Mouse (Mus musculus) gastrocnemius, postnatal 10 days (tissue): Measurements from ENCODE around the gene Taf3. TPM values are rescaled to one million over a fixed set of nuclear protein-coding genes. Genes with fewer than 3 reads are reported as not detected.

Experiments
- DNase-seq: peaks from one replicate; pipeline ENCODE4 v3.0.0; 2021; ENCODE audit warnings: mixed read lengths
- total RNA-seq, 2 experiments: library from RNA; stranded (reverse); gene quantifications; 2 replicates each; pipeline ENCODE4 v1.2.3; 2021

Gene Taf3
- total RNA-seq, 2 experiments from 2014 or later, result 7.4 to 7.6 TPM

- DNase-seq, result no peak
Observed at GRCm38 (mm10) chr2:10014951-10015635, 33.3 kb downstream of the Taf3 start.

DNA sequence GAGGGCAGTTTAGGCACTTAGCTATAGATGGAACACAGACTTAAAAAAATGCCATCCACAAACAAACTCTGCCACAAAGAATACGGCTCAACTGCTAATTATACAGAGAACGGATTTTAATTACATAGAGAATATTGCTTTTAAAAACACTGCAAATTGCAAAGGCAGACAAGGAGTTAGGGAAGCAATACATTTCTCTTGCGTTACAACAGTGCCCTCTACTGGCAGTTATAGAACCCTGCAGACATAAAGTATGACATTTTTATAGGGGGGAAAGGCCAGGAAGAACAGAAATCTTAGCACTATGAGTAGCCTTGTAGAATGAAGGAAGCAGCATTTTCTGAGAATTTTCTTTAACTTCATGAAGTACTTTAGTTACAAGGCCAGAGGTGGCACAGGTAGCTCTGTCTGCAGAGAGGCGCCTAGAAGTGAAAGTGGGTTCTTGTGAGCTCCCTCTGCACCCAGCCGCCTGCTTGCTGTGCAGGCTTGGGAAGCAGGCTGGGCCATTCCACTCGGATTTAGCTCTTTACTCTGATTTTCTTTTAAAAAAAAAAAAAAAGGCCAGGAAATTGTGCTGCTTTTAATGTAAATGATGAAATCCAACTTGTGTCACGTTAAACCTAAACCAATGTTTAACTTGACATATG, 38.0 kb downstream of the Taf3 start:
- DNase-seq, result no peak

DNA sequence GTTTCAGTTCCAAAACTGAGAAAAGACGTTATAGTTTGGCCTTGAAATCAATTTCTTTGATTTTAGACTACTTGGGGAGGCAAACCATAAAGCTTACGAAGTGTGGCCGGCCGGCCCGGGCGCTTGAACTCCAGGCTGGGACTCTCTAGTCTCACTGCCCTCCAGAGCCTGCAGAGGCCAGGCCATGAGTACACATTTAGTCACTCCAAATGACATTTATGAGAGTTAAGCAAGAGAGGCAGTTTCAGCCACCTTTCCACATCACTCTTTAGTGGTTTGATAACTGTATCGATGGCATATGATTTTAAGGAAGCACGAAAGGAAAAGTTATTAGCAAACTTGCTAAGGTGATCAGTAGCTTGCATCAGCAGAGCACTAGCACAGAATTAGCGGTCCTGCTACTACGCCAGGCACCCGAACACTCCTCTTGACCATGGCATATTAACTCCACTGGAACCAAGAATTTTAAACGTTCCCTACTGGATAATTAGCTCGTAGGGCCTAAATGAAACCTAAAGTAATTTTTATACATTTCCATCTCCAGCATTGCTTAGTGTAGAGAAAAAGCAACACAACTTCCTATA, 38.6 kb downstream of the Taf3 start:
- DNase-seq, result no peak

- no peak for DNase-seq
Observed at GRCm38 (mm10) chr2:10008593-10008992, 39.8 kb downstream of the Taf3 start.

DNA sequence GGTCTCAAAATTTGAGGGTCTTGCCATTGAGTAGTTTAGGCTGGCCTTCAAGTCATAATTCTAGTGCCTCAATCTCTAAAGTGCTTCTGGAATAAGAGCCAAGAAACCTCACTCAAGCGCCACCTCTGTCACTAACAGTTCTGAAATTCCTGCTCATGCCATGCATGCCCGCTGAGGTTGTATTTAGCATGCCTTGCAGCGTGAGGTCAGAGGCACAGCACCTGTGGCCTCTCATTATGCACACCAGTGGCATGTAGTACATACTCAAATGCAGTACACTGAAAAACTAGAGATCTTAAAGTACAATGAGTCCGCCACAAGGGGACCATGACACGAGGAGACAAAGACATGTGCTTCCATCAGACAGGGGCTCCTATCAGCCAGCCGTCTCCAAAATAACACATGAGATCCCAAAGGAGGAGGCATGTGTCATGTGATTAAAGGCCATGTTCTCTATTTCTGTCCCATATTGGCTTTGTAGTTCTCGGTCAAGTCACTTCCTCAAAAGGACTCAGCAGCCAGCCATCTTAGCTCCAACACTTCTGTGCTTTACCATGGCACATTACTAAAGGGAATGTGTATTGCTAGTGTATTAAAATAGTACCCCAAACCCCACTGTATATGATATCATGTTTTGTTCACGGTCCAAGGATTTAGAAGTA, 43.3 kb downstream of the Taf3 start:
- no peak for DNase-seq

DNA sequence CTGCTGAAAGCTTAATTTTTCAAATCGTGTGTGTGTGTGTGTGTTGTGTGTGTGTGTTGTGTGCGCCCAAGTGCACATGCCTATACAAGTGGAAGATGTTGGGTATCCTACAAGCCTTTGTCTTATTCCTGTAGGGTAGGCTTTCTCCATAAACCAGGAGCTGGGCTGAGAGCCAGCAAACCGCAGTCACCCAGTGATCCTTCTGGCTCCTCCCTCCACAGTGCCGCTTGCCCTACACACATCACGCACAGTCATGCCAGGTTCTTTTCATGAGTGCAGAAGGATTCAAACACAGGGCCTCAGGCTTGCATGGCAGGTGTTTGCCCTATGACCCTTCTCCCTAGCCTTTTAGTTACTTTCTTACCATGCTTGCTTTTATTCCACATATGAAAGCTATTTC, 45.0 kb downstream of the Taf3 start:
- no peak for DNase-seq

- no peak for DNase-seq
Observed at GRCm38 (mm10) chr2:10001591-10001990, 46.8 kb downstream of the Taf3 start.

DNA sequence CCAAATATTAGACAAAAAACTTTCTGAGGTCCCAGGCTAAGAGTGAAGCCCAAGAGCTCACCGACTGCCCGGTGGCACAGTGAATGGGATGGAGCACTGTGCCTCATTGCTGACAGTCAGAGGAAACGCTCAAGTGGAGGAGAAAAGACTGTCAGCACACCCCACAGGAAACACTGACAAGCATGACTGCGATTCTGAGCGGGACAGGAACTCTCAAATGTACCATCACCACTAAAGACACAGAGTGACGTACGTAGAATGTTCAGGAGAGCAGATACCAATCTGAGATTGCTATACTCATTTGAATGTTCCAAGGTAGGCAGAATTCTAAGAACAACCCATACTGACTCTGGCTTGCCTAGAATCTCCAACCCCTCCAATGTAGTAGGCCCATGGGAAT, 50.9 kb downstream of the Taf3 start:
- DNase-seq, result no peak

- DNase-seq, result no peak
Observed at GRCm38 (mm10) chr2:9996111-9996510, 52.3 kb downstream of the Taf3 start.

GRCm38 (mm10) chr2:9990690-9991229, 57.6 kb downstream of the Taf3 start:
- DNase-seq, result no peak

GRCm38 (mm10) chr2:9989649-9990547, 58.5 kb downstream of the Taf3 start:
- DNase-seq, result no peak

GRCm38 (mm10) chr2:9988290-9988689, 60.1 kb downstream of the Taf3 start:
- no peak for DNase-seq

- peak; percentile 18 for DNase-seq
Observed at GRCm38 (mm10) chr2:9985979-9986447, 62.4 kb downstream of the Taf3 start.

DNA sequence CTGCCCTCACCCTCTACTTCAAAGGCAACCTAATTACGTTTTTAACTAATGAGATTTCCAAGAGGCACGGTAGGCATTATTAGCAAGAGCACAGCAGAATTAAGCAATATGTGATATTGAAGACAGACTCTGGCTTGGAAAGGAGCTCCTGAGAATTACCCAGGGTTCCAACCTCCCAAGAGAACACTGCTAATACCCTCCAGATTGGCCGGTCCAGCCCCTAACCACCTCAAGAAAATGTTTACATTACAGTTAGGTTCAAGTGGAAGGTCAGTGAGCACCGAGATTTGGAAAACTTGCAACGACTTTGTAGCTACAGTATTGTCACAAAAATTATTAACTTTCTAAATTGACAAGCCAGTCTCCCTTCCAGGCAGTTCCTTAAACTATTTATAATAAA, 66.0 kb downstream of the Taf3 start:
- DNase-seq, result no peak

DNA sequence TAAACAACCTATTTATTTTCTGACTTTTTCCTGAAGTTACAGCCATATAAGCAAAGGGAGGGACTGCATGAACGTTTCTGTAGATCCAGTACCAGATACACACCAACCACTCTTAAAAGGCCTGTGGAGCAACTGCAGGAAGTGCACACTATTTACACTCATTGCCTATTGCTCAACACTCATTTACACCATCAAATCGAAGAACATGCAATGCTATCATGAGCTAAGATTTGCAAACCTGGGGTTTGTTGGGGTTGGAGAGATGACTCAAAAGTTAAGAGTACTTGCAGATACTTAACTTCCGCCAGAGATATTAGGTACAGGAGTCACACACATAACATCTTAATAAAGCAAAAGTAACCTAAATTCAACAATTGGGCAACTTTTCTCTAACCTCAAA, 76.5 kb downstream of the Taf3 start:
- no peak for DNase-seq

GRCm38 (mm10) chr2:9970579-9970978, 77.8 kb downstream of the Taf3 start:
- DNase-seq, result no peak

DNA sequence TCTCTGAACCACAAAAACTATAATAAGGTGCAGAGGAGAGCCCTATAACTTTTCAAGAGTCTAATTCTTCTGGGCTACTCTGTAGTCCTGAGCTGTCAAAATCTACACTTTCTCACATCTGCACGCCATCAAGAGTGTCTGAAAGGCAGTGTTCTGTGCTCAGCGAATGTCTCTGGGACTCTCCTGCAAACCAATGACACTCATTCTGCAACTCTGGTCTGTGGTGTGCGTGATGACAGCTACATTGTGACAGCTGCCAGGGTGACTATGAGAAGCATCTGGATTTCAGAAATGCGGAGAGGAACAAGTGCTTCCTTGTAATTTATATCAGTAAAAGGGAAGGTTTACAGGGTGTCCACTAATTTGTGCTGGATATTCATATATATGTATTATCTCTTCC, 78.2 kb downstream of the Taf3 start:
- DNase-seq, result no peak

DNA sequence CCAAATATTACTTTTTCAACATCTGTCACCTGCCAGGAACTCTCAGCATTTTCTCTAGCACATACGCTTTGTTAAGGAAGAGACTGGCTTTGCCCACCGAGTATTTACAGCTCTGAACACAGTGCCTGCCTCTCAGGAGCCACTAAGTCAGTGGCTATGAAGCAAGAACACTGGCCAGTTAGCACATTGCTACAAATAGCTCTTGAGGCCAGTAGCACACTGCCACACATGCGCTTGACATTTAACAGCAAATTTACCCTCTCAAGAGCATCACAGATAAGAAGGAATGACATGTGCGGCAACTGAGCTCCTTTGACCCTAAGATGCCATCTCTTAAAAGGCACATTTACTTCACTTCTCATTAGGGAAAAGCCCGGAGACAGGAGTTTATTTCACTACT, 78.7 kb downstream of the Taf3 start:
- DNase-seq, result no peak

DNA sequence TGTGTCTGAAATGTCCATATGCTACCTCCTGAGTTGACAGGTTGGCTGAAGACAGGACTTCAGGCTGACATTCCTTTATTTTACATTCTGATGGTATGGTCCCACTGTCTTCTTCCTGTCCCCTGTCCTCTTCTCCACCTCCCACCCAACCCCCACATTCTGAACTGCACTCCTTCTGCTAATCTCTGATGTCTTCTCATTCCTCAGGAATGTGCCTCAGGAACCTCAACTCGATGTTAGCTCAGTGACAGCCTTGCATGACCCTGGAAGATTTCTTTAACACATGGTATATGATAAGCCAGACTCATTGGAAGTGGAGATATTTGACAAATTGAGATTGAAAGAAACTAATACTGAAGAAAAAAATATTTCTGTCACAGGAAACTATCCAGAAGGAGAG, 81.8 kb downstream of the Taf3 start:
- no peak for DNase-seq

GRCm38 (mm10) chr2:9965608-9966007, 82.8 kb downstream of the Taf3 start:
- no peak for DNase-seq

GRCm38 (mm10) chr2:9962871-9963270, 85.5 kb downstream of the Taf3 start:
- DNase-seq, result no peak

- no peak for DNase-seq
Observed at GRCm38 (mm10) chr2:9961708-9962107, 86.7 kb downstream of the Taf3 start.
